Mouse (Mus musculus) C2C12 (cell line): ENCODE data around the gene BC030499.

Source experiments
- CTCF ChIP-seq: IDR thresholded peaks from one replicate; pipeline ENCODE4 v1.5.1; 2011; ENCODE audit not compliant: control insufficient read depth, insufficient read depth, insufficient read length
- FOSL1 ChIP-seq: IDR thresholded peaks from one replicate; pipeline ENCODE4 v1.8.0; 2011; ENCODE audit warnings: mild to moderate bottlenecking, low read length; ENCODE audit not compliant: poor library complexity, insufficient read depth, severe bottlenecking
- MAX ChIP-seq: IDR thresholded peaks from one replicate; pipeline ENCODE4 v1.6.1; 2011; ENCODE audit warnings: mild to moderate bottlenecking, control low read depth
- MYOD1 ChIP-seq: IDR thresholded peaks from one replicate; pipeline ENCODE4 v1.6.1; 2011; ENCODE audit warnings: low read depth; ENCODE audit not compliant: control insufficient read depth, insufficient read length
- MYOG ChIP-seq: IDR thresholded peaks from one replicate; pipeline ENCODE4 v1.6.1; 2011; ENCODE audit not compliant: control insufficient read depth, insufficient read length; ENCODE audit errors: extremely low read depth

GRCm38 (mm10) chr11:78245261-78245626 lies 45.4 kb upstream of the BC030499 start:
- no peak for TF ChIP-seq FOSL1
- no peak for TF ChIP-seq CTCF
- no peak for TF ChIP-seq MAX
- TF ChIP-seq MYOG: no peak
- TF ChIP-seq MYOD1: no peak
